Mouse (Mus musculus): ENCODE results near the gene Cyp4a31.
"Not testable (repeated sequence)": the region's sequence is repeated elsewhere in the genome, so short reads cannot be mapped to it uniquely, and the experiment has no call there.

GRCm38 (mm10) chr4:115564469-115565225, 1.2 kb downstream of the Cyp4a31 start:
- not testable (repeated sequence) for TF ChIP-seq EP300, CTCF (IDR thresholded peaks at IDR 0.05)

Data from lung, postnatal 0 days (tissue).